Mouse (Mus musculus) liver, embryonic 14.5 days (tissue): ENCODE data around the gene Zfp609. TPM values are rescaled to one million over a fixed set of nuclear protein-coding genes. Genes with fewer than 3 reads are reported as not detected.

Experiments
- ATAC-seq: fragments of 200-750 bp; cut with Nextera tagmentation; 2 replicates; pipeline ENCODE4 v1.8.0; 2017; ENCODE audit warnings: moderate number of reproducible peaks, mild to moderate bottlenecking, moderate library complexity; ENCODE audit not compliant: insufficient read depth
- DNase-seq, 3 experiments: peaks; one replicate each; pipeline ENCODE4 v3.0.0-alpha.2; 2012 to 2013; ENCODE audit warnings: low read depth in 3 of 3, low spot score in 3 of 3
- H3K27ac ChIP-seq: fragments of 300-500 bp; sonication (generic); 2 replicates; pipeline ENCODE4 v1.5.1; 2014; ENCODE audit warnings: moderate library complexity, mild to moderate bottlenecking, control low read depth, inconsistent platforms
- H3K27me3 ChIP-seq: fragments of 300-500 bp; sonication (generic); 2 replicates; pipeline ENCODE4 v1.6.1; 2014; ENCODE audit warnings: mild to moderate bottlenecking, low read length, moderate library complexity; ENCODE audit not compliant: control insufficient read depth, insufficient read depth
- H3K36me3 ChIP-seq: fragments of 300-500 bp; sonication (generic); replicated peaks from 2 replicates; pipeline ENCODE4 v1.6.1; 2014; ENCODE audit warnings: low read depth; ENCODE audit not compliant: control insufficient read depth, insufficient read depth
- H3K4me1 ChIP-seq, 2 experiments: fragments of 200-500 bp in 1 of 2; fragments of 300-500 bp in 1 of 2; sonication (generic) in 1 of 2; replicated peaks; 2 replicates each; pipeline ENCODE4 v1.6.1; 2012 to 2014; ENCODE audit warnings: antibody characterized with exemption in 1 of 2, inconsistent platforms in 1 of 2, low read length in 1 of 2; ENCODE audit not compliant: control insufficient read depth in 2 of 2, insufficient read depth in 2 of 2
- H3K4me2 ChIP-seq: fragments of 300-500 bp; sonication (generic); 2 replicates; pipeline ENCODE4 v1.6.1; 2014; ENCODE audit warnings: low read depth, mild to moderate bottlenecking, control low read depth, moderate library complexity
- H3K4me3 ChIP-seq, 2 experiments: fragments of 200-500 bp in 1 of 2; fragments of 300-500 bp in 1 of 2; sonication (generic) in 1 of 2; 2 replicates each; pipeline ENCODE4 v1.5.1; 2012 to 2014; ENCODE audit warnings: low read depth in 2 of 2, low read length in 2 of 2, mild to moderate bottlenecking in 2 of 2, control low read depth in 1 of 2, inconsistent platforms in 1 of 2, moderate library complexity in 1 of 2; ENCODE audit not compliant: insufficient read depth in 1 of 2
- H3K9ac ChIP-seq: fragments of 300-500 bp; sonication (generic); replicated peaks from 2 replicates; pipeline ENCODE4 v1.6.1; 2014; ENCODE audit warnings: mild to moderate bottlenecking, control low read depth, moderate library complexity
- H3K9me3 ChIP-seq: fragments of 300-500 bp; sonication (generic); 2 replicates; pipeline ENCODE4 v1.6.1; 2016; ENCODE audit warnings: low read length, mixed read lengths; ENCODE audit not compliant: control insufficient read depth
- CTCF ChIP-seq: IDR thresholded peaks from 2 replicates; pipeline ENCODE4 v1.5.1; 2016; ENCODE audit warnings: antibody characterized with exemption, low read depth, control low read depth
- EP300 ChIP-seq: IDR thresholded peaks from 2 replicates; pipeline ENCODE4 v1.6.1; 2016; ENCODE audit warnings: antibody characterized with exemption, low read depth
- WGBS: fragments of 180-500 bp; shearing (Covaris S2); extraction: QIAGEN DNeasy Blood & Tissue Kit; methylation state at CpG from one replicate; pipeline ENCODE4 v1.1.7; 2014; ENCODE audit not compliant: insufficient replicate concordance; 5-methylcytosine and 5-hydroxymethylcytosine counted together
- polyA plus RNA-seq, 2 experiments: library from polyadenylated mRNA; depleted of rRNA in 1 of 2; stranded (reverse) in 1 of 2; unstranded in 1 of 2; fragments of >200 nt; fragmentation: Nextera tagmentation in 1 of 2; extraction: Ambion mirVana in 1 of 2; gene quantifications; 2 replicates each; pipeline versions ENCODE4 v1.2.1 to v1.2.3; 2012 to 2014

Zfp609 gene
- polyA plus RNA-seq, 2 experiments: 1.1 to 2.7 TPM

GRCm38 (mm10) chr9:65649997-65650396 lies 177.4 kb downstream of the Zfp609 start:
- H3K4me1 ChIP-seq: peaks cover 0 to 4% of the 10 kb centered on the region in 2 experiments; a peak in 1 of 4 replicates
- DNase-seq: no peak
- no peak overlapping the region for H3K4me2 ChIP-seq
- 24% methylated on average over 1 of the region's 1 CpGs for WGBS
- H3K9ac ChIP-seq: no peak overlapping the region
- H3K27me3 ChIP-seq: no peaks in the 10 kb centered on the region
- no peaks in the 10 kb centered on the region for H3K9me3 ChIP-seq
- no peak overlapping the region for H3K27ac ChIP-seq
- no peaks in the 10 kb centered on the region for H3K36me3 ChIP-seq
- no peak for TF ChIP-seq EP300
- TF ChIP-seq CTCF: no peak
- ATAC-seq: no peak
- H3K4me3 ChIP-seq: no peak overlapping the region

DNA sequence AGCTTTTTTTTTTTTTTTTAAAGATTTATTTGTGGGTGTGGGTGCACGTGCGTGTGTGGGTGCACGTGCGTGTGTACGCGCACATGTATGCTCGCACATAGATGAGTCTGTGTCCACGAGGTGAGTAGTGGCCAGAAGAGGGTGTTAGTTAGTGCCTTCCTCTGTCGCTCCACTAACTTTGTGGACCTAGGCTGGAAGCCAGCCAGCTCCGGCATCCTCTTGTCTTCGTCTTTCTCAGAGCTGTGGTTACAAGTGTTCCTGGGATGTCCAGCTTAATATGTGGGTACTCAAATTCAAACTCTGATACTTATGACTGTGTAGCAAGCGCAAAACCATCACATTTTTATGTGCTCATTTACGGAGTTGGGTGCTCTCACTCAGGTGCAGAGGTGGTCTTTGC lies 178.6 kb downstream of the Zfp609 start:
- no peak overlapping the region for H3K9ac ChIP-seq
- peaks cover 0 to 4% of the 10 kb centered on the region in 2 experiments; a peak in 1 of 4 replicates for H3K4me1 ChIP-seq
- WGBS: 83% methylated on average over 13 of the region's 13 CpGs
- no peaks in the 10 kb centered on the region for H3K36me3 ChIP-seq
- H3K4me3 ChIP-seq: no peak overlapping the region
- H3K27me3 ChIP-seq: no peaks in the 10 kb centered on the region
- no peak for ATAC-seq
- TF ChIP-seq CTCF (no peak), EP300 (no peak)
- H3K9me3 ChIP-seq: no peaks in the 10 kb centered on the region
- H3K4me2 ChIP-seq: no peak overlapping the region
- H3K27ac ChIP-seq: no peak overlapping the region
- DNase-seq: no peak

DNA sequence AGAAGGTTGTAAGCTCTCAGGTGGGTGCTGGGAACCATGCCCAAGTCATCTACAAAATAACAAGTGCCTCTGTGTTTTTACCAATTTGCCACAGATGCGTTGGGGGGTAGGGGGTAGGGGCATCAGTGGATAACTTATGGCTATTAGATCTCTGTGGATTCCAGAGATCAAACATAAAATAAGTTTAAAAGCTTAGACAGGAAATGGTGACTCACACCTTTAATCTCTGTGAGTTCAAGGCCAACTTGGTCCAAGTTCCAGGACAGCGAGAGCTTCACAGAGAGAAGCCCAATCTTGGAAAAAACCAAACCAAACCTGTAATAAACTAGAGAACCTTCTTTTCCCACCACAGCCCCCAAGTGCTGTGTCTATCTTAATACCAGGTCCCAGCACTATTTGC lies 180.6 kb downstream of the Zfp609 start:
- ATAC-seq (no peak), DNase-seq (no peak)
- Histone ChIP-seq H3K9me3 (no peaks in the 10 kb centered on the region), H3K36me3 (no peaks in the 10 kb centered on the region), H3K27me3 (no peaks in the 10 kb centered on the region), H3K4me2 (no peak overlapping the region), H3K27ac (no peak overlapping the region), H3K4me3 (no peak overlapping the region), H3K9ac (no peak overlapping the region), H3K4me1 (peaks cover 0 to 6% of the 10 kb centered on the region in 2 experiments; a peak in 1 of 4 replicates)
- WGBS: 56% methylated on average over 2 of the region's 2 CpGs
- TF ChIP-seq EP300 (no peak), CTCF (no peak)

GRCm38 (mm10) chr9:65645984-65646383 lies 181.4 kb downstream of the Zfp609 start:
- H3K4me1 ChIP-seq: peaks cover 0 to 7% of the 10 kb centered on the region in 2 experiments; a peak in 1 of 4 replicates
- H3K9ac ChIP-seq: no peak overlapping the region
- ATAC-seq (no peak), DNase-seq (no peak)
- H3K9me3 ChIP-seq: no peaks in the 10 kb centered on the region
- no peak overlapping the region for H3K4me2 ChIP-seq
- H3K27ac ChIP-seq: no peak overlapping the region
- 0 out of 2 replicates have a peak, but pooled peaks have one; percentile 2 for TF ChIP-seq CTCF
- no peak for TF ChIP-seq EP300
- no peak overlapping the region for H3K4me3 ChIP-seq
- 32% methylated on average over 3 of the region's 3 CpGs for WGBS
- no peaks in the 10 kb centered on the region for H3K36me3 ChIP-seq
- H3K27me3 ChIP-seq: no peaks in the 10 kb centered on the region

GRCm38 (mm10) chr9:65644960-65645359 lies 182.4 kb downstream of the Zfp609 start:
- Histone ChIP-seq H3K27me3 (no peaks in the 10 kb centered on the region; the same call in 1 of the 2 replicates), H3K9me3 (no peaks in the 10 kb centered on the region), H3K4me1 (peaks cover 0 to 7% of the 10 kb centered on the region in 2 experiments; a peak in 1 of 4 replicates), H3K36me3 (no peaks in the 10 kb centered on the region), H3K9ac (no peak overlapping the region), H3K4me2 (no peak overlapping the region), H3K4me3 (no peak overlapping the region), H3K27ac (no peak overlapping the region)
- no peak for DNase-seq
- WGBS: 74% methylated on average over 4 of the region's 4 CpGs
- ATAC-seq: no peak
- TF ChIP-seq EP300 (no peak), CTCF (no peak)
